Mouse (Mus musculus): ENCODE data around the gene Eci2. TPM values are rescaled to one million over a fixed set of nuclear protein-coding genes. Genes with fewer than 3 reads are reported as not detected.
"Not testable (repeated sequence)": the region's sequence is repeated elsewhere in the genome, so short reads cannot be mapped to it uniquely, and the experiment has no call there.

Gene Eci2
- total and polyA plus RNA-seq, 3 experiments: 74.8 to 81.1 TPM; not detected in 1

DNA sequence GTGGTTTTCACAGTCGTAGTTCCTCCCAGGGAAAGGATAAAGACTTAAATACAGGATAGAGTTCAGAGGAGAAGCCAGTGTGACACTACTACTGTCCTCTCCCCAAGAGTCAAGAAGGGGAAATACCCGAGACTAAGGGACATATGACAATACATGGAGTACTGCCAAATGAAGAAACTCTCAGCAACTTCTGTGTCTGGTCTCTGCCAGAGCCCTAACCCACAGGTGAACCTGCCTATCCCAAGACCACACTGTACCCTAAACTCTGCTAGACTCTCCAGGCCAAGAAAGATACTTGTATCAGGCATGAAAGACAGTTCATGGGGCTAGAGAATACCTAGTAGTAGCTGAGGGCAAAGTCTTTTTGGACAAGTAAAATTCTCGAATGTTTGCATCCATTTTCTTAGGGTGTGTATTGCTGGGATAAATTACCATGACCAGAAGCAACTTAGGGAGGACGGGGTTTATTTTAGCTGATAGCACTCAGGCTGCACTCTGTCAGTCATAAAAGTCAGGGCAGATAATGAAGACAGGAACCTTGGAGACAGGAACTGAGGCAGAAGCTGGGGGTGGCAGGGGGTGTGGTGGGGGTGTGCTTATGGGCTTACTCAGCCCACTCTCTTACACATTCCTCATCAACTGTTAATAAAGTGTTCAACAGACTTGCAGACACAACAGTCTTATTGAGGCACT lies 35.2 kb downstream of the Eci2 start (continued):
- TF ChIP-seq USF2 (IDR thresholded peaks at IDR 0.05; ENCODE audit: borderline replicate concordance in 1 of 2, insufficient read depth in 1 of 2, low read depth in 1 of 2, low read length in 2 of 2): no peak
- no peak for TF ChIP-seq MYC (IDR thresholded peaks at IDR 0.05; ENCODE audit: low read depth, low read length)

DNA sequence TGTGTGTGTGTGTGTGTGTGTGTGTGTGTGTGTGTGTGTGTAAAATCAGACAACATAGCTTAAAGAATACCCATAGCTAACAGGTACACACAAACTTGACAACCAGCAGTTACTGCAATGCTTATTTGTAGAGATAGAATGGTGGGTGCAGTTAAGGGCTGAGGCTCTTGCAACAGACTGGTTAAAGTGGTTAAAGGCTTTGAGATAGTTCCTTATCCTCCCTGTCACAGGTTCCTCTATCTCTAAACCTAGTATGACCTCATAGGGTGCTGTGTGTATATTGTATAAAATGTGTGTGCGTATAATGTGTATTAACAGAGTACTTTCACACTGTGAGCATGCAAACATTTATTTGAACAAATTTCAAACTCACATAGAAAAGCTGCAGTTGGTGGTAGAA lies 43.4 kb downstream of the Eci2 start:
- H3K27me3 ChIP-seq (ENCODE audit: control insufficient read depth in 1 of 2, insufficient read depth in 2 of 2, low read length in 2 of 2); H3K9ac ChIP-seq (ENCODE audit: control insufficient read depth, low read depth, low read length, poor library complexity, severe bottlenecking); H3K9me3 ChIP-seq (replicated peaks; ENCODE audit: insufficient read depth, low read length); H3K4me1 ChIP-seq (ENCODE audit: control insufficient read depth in 1 of 2, insufficient read depth in 2 of 2, low read length in 2 of 2); H3K4me3 ChIP-seq (ENCODE audit: control insufficient read depth in 1 of 2, insufficient read depth in 1 of 2, low read depth in 2 of 2, low read length in 2 of 2); H3K79me2 ChIP-seq (ENCODE audit: control insufficient read depth, insufficient read depth, low read length, poor library complexity): not testable (repeated sequence)
- peak; percentile 54 for DNase-seq (ENCODE audit: low read depth, low spot score)
- H3K27ac ChIP-seq (ENCODE audit: control insufficient read depth, low read depth, low read length): peak overlapping the region; percentile 25; the same call in 1 of the 2 replicates
- TF ChIP-seq ETS1 (IDR thresholded peaks at IDR 0.05; ENCODE audit: low read depth, low read length) (peak; percentile 81), TCF12 (IDR thresholded peaks at IDR 0.05; ENCODE audit: low read depth, low read length) (peak; percentile 83), EP300 (IDR thresholded peaks at IDR 0.05; ENCODE audit: low read depth in 1 of 2, low read length in 2 of 2) (peak; percentile 81 to 84), GATA1 (IDR thresholded peaks at IDR 0.05; ENCODE audit: low read depth, low read length) (peak; percentile 83), TAL1 (IDR thresholded peaks at IDR 0.05; ENCODE audit: low read length) (0 out of 2 replicates have a peak, but pooled peaks have one; percentile 32), MXI1 (IDR thresholded peaks at IDR 0.05; ENCODE audit: low read depth, low read length) (0 out of 2 replicates have a peak, but pooled peaks have one; percentile 37), SIN3A (IDR thresholded peaks at IDR 0.05; ENCODE audit: low read length) (peak; percentile 47; the same call in 1 of the 2 replicates), MYB (IDR thresholded peaks at IDR 0.05; ENCODE audit: low read depth, low read length) (peak; percentile 43; the same call in 1 of the 2 replicates)
- H3K36me3 ChIP-seq (ENCODE audit: control insufficient read depth in 1 of 2, insufficient read depth in 2 of 2, low read length in 2 of 2): peaks cover 5 to 10% of the 10 kb centered on the region in 2 experiments

DNA sequence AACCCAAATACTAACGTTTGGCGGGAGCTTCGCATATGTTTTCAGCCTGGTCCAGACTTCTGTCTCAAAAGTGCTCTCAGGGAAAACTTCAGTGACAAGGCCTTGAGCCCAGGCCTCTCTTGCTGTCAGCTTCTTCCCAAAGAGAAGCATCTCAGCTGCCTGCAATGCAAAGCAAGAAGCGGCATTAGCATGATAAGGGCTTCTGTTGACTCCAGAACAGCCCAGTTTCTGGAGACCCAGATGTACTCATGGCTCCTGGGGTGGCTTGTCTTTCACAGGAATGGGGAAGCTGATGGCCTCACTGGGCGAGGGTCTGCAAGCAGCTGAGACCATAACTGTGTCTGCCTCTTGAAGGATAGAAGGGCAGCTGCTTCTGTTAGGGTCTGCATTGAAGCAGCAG lies 48.3 kb downstream of the Eci2 start:
- H3K27me3 ChIP-seq (ENCODE audit: control insufficient read depth in 1 of 2, insufficient read depth in 2 of 2, low read length in 2 of 2); H3K9ac ChIP-seq (ENCODE audit: control insufficient read depth, low read depth, low read length, poor library complexity, severe bottlenecking); H3K79me2 ChIP-seq (ENCODE audit: control insufficient read depth, insufficient read depth, low read length, poor library complexity); H3K27ac ChIP-seq (ENCODE audit: control insufficient read depth, low read depth, low read length); DNase-seq (ENCODE audit: low read depth, low spot score); H3K9me3 ChIP-seq (replicated peaks; ENCODE audit: insufficient read depth, low read length); H3K4me1 ChIP-seq (ENCODE audit: control insufficient read depth in 1 of 2, insufficient read depth in 2 of 2, low read length in 2 of 2); H3K36me3 ChIP-seq (ENCODE audit: control insufficient read depth in 1 of 2, insufficient read depth in 2 of 2, low read length in 2 of 2); H3K4me3 ChIP-seq (ENCODE audit: control insufficient read depth in 1 of 2, insufficient read depth in 1 of 2, low read depth in 2 of 2, low read length in 2 of 2): not testable (repeated sequence)

DNA sequence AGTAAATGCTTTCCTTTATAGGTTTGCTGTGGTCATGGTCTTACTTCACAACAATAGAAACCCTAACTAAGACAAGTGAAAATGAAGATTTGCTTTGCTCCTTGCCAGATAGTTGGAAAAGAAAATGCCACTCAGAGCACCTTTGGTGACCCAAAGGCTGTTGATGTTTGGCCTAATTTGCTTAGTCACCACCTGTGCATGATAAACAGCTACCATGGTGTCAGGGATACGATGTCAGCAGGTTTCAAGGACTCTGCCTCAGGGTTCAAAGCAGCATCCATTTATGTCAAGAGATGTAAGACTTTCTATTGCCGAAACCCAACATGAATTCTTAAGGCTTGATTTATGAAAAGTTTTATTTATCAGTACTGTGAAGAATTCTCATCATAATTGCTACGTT lies 49.5 kb downstream of the Eci2 start:
- H3K79me2 ChIP-seq (ENCODE audit: control insufficient read depth, insufficient read depth, low read length, poor library complexity): no peaks in the 10 kb centered on the region
- DNase-seq (ENCODE audit: low read depth, low spot score): no peak
- TF ChIP-seq SMC3 (IDR thresholded peaks at IDR 0.05; ENCODE audit: low read depth, low read length) (no peak), MEF2A (IDR thresholded peaks at IDR 0.05; ENCODE audit: extremely low read depth, insufficient replicate concordance, low read depth, low read length, poor library complexity, severe bottlenecking) (no peak), ETS1 (IDR thresholded peaks at IDR 0.05; ENCODE audit: low read depth, low read length) (no peak), POLR2A (IDR thresholded peaks at IDR 0.05; ENCODE audit: control insufficient read depth in 1 of 2, insufficient read depth in 1 of 2, low read depth in 1 of 2, low read length in 2 of 2, poor library complexity in 1 of 2) (no peak), MAX (IDR thresholded peaks at IDR 0.05; ENCODE audit: low read length) (no peak), SIN3A (IDR thresholded peaks at IDR 0.05; ENCODE audit: low read length) (no peak), NELFE (IDR thresholded peaks at IDR 0.05; ENCODE audit: low read depth, low read length) (no peak), TCF12 (IDR thresholded peaks at IDR 0.05; ENCODE audit: low read depth, low read length) (no peak), HCFC1 (IDR thresholded peaks at IDR 0.05; ENCODE audit: low read depth, low read length) (no peak), TAL1 (IDR thresholded peaks at IDR 0.05; ENCODE audit: low read length) (no peak), CHD2 (IDR thresholded peaks at IDR 0.05; ENCODE audit: low read length) (no peak), ZC3H11A (IDR thresholded peaks at IDR 0.05; ENCODE audit: low read depth, low read length) (no peak), E2F4 (IDR thresholded peaks at IDR 0.05; ENCODE audit: borderline replicate concordance, low read depth, low read length) (no peak), ZNF384 (IDR thresholded peaks at IDR 0.05; ENCODE audit: low read depth, low read length) (no peak), MYB (IDR thresholded peaks at IDR 0.05; ENCODE audit: low read depth, low read length) (no peak), MAZ (IDR thresholded peaks at IDR 0.05; ENCODE audit: low read depth, low read length) (no peak), GABPA (IDR thresholded peaks at IDR 0.05; ENCODE audit: low read depth, low read length) (no peak), MAFK (IDR thresholded peaks at IDR 0.05; ENCODE audit: borderline replicate concordance, low read depth, low read length) (no peak)

More for the DNA sequence above, 49.5 kb downstream of the Eci2 start:
- Histone ChIP-seq H3K9ac (ENCODE audit: control insufficient read depth, low read depth, low read length, poor library complexity, severe bottlenecking) (no peak overlapping the region), H3K4me3 (ENCODE audit: control insufficient read depth in 1 of 2, insufficient read depth in 1 of 2, low read depth in 2 of 2, low read length in 2 of 2) (no peak overlapping the region), H3K27ac (ENCODE audit: control insufficient read depth, low read depth, low read length) (no peak overlapping the region), H3K4me1 (ENCODE audit: control insufficient read depth in 1 of 2, insufficient read depth in 2 of 2, low read length in 2 of 2) (no peaks in the 10 kb centered on the region), H3K36me3 (ENCODE audit: control insufficient read depth in 1 of 2, insufficient read depth in 2 of 2, low read length in 2 of 2) (peaks cover 0 to 5% of the 10 kb centered on the region in 2 experiments; a peak in 2 of 4 replicates), H3K9me3 (replicated peaks; ENCODE audit: insufficient read depth, low read length) (no peaks in the 10 kb centered on the region), H3K27me3 (ENCODE audit: control insufficient read depth in 1 of 2, insufficient read depth in 2 of 2, low read length in 2 of 2) (no peaks in the 10 kb centered on the region)
